Mouse (Mus musculus) T-cell, adult 2 months (primary cell): Measurements from ENCODE around the gene Acin1.

Experiments used
- DNase-seq: peaks from one replicate; pipeline ENCODE4 v3.0.0; 2022; ENCODE audit warnings: low spot score

Gene Acin1

GRCm38 (mm10) chr14:54686522-54687143 is at the start of gene Acin1:
Gene Acin1, minus strand, starts transcription at chr14:54686931.
- peak; percentile 100 for DNase-seq

GRCm38 (mm10) chr14:54735221-54735620 is 48.5 kb upstream of the Acin1 start:
- DNase-seq = no peak

- DNase-seq = no peak
Observed at GRCm38 (mm10) chr14:54734004-54734403, 47.3 kb upstream of the Acin1 start.

- no peak for DNase-seq
Observed at GRCm38 (mm10) chr14:54732206-54732605, 45.5 kb upstream of the Acin1 start.

- no peak for DNase-seq
Observed at GRCm38 (mm10) chr14:54730305-54730704, 43.6 kb upstream of the Acin1 start.

- no peak for DNase-seq
Observed at GRCm38 (mm10) chr14:54728823-54729653, 42.3 kb upstream of the Acin1 start.

GRCm38 (mm10) chr14:54727565-54727964 is 40.8 kb upstream of the Acin1 start:
- DNase-seq = no peak

GRCm38 (mm10) chr14:54724049-54724448 is 37.3 kb upstream of the Acin1 start:
- no peak for DNase-seq

GRCm38 (mm10) chr14:54721711-54722110 is 35.0 kb upstream of the Acin1 start:
- no peak for DNase-seq

- DNase-seq = no peak
Observed at GRCm38 (mm10) chr14:54720654-54721350, 34.1 kb upstream of the Acin1 start.

- DNase-seq = no peak
Observed at GRCm38 (mm10) chr14:54720041-54720440, 33.3 kb upstream of the Acin1 start.

GRCm38 (mm10) chr14:54715402-54715801 is 28.7 kb upstream of the Acin1 start:
- no peak for DNase-seq

GRCm38 (mm10) chr14:54714617-54715081 is 27.9 kb upstream of the Acin1 start:
- DNase-seq = peak; percentile 21

- peak; percentile 65 for DNase-seq
Observed at GRCm38 (mm10) chr14:54714121-54714520, 27.4 kb upstream of the Acin1 start.

GRCm38 (mm10) chr14:54712861-54713260 is 26.1 kb upstream of the Acin1 start:
- no peak for DNase-seq

- no peak for DNase-seq
Observed at GRCm38 (mm10) chr14:54712074-54712473, 25.3 kb upstream of the Acin1 start, which contains the start of gene Cebpe. Gene Cebpe, minus strand, starts transcription at chr14:54712174.

- no peak for DNase-seq
Observed at GRCm38 (mm10) chr14:54709054-54709453, 22.3 kb upstream of the Acin1 start.

- no peak for DNase-seq
Observed at GRCm38 (mm10) chr14:54706589-54707320, 20.0 kb upstream of the Acin1 start.

GRCm38 (mm10) chr14:54705844-54706243 is 19.1 kb upstream of the Acin1 start:
- no peak for DNase-seq

GRCm38 (mm10) chr14:54703207-54703606 is 16.5 kb upstream of the Acin1 start:
- no peak for DNase-seq

- peak; percentile 77 for DNase-seq
Observed at GRCm38 (mm10) chr14:54701298-54701697, 14.6 kb upstream of the Acin1 start.

- DNase-seq = no peak
Observed at GRCm38 (mm10) chr14:54699586-54699985, 12.9 kb upstream of the Acin1 start.
